Mouse (Mus musculus) cerebellum, adult 2 months (tissue): Measurements from ENCODE around the gene Vstm2l. TPM values are rescaled to one million over a fixed set of nuclear protein-coding genes. Genes with fewer than 3 reads are reported as not detected.

Experiments
- DNase-seq, 2 experiments: peaks; one replicate each; pipeline ENCODE4 v3.0.0; 2021
- H3K27ac ChIP-seq: fragments of 200-500 bp; 2 replicates; pipeline ENCODE4 v1.5.1; 2012; ENCODE audit warnings: low read length, control low read depth, inconsistent platforms; ENCODE audit not compliant: insufficient read depth
- H3K27me3 ChIP-seq: fragments of 200-500 bp; 2 replicates; pipeline ENCODE4 v1.6.1; 2012; ENCODE audit warnings: inconsistent platforms, mild to moderate bottlenecking, low read length, moderate library complexity; ENCODE audit not compliant: control insufficient read depth, insufficient read depth
- H3K4me1 ChIP-seq: fragments of 200-500 bp; 2 replicates; pipeline ENCODE4 v1.6.1; 2011; ENCODE audit warnings: low read length; ENCODE audit not compliant: control insufficient read depth, insufficient read depth
- H3K4me3 ChIP-seq: fragments of 200-500 bp; replicated peaks from 2 replicates; pipeline ENCODE3; 2011; ENCODE audit warnings: mild to moderate bottlenecking, low read depth, low read length, control low read depth; ENCODE audit not compliant: insufficient read depth
- CTCF ChIP-seq: fragments of 200-500 bp; IDR thresholded peaks from 2 replicates; pipeline ENCODE4 v1.5.1; 2011; ENCODE audit warnings: low read depth, mild to moderate bottlenecking, control low read depth, low read length, moderate library complexity, borderline replicate concordance; ENCODE audit not compliant: insufficient read depth
- POLR2A ChIP-seq: fragments of 200-500 bp; IDR thresholded peaks from 2 replicates; pipeline ENCODE4 v1.6.1; 2011; ENCODE audit warnings: low read length, control low read depth, borderline replicate concordance; ENCODE audit not compliant: insufficient read depth
- WGBS: fragments of 180-500 bp; shearing (Covaris S2); methylation state at CpG from one replicate; pipeline ENCODE4 v1.1.7; 2018; 5-methylcytosine and 5-hydroxymethylcytosine counted together
- polyA plus RNA-seq: library from polyadenylated mRNA; depleted of rRNA; stranded (reverse); fragments of >200 nt; gene quantifications from 2 replicates; pipeline ENCODE4 v1.2.3, GENCODE M21; 2012

Gene Vstm2l
- polyA plus RNA-seq, 1 experiment = 50.0 TPM

GRCm38 (mm10) chr2:157967856-157968255 lies 53.4 kb downstream of the Vstm2l start:
- no peaks in the 10 kb centered on the region for H3K4me1 ChIP-seq
- WGBS = 51% methylated on average over 3 of the region's 3 CpGs

GRCm38 (mm10) chr2:157970124-157970523 lies 55.7 kb downstream of the Vstm2l start:
- no peak for DNase-seq
- 36% methylated on average over 6 of the region's 6 CpGs for WGBS
- Histone ChIP-seq H3K27me3 (no peaks in the 10 kb centered on the region), H3K27ac (no peak overlapping the region), H3K4me1 (no peaks in the 10 kb centered on the region), H3K4me3 (no peak overlapping the region)
- TF ChIP-seq POLR2A (no peak), CTCF (no peak)

More at GRCm38 (mm10) chr2:157967856-157968255, 53.4 kb downstream of the Vstm2l start:
- Histone ChIP-seq H3K27me3 (no peaks in the 10 kb centered on the region), H3K4me3 (no peak overlapping the region), H3K27ac (no peak overlapping the region)
- no peak for TF ChIP-seq POLR2A
- no peak for TF ChIP-seq CTCF
- DNase-seq = no peak

- H3K27ac ChIP-seq = no peak overlapping the region
These were observed 56.2 kb downstream of the Vstm2l start for GRCm38 (mm10) chr2:157970669-157971068.

GRCm38 (mm10) chr2:157974604-157975501 lies 60.4 kb downstream of the Vstm2l start:
- no peak for DNase-seq
- no peaks in the 10 kb centered on the region for H3K27me3 ChIP-seq
- TF ChIP-seq CTCF (no peak), POLR2A (no peak)
- no peak overlapping the region for H3K27ac ChIP-seq
- no peaks in the 10 kb centered on the region for H3K4me1 ChIP-seq
- 26% methylated on average over 23 of the region's 23 CpGs for WGBS
- H3K4me3 ChIP-seq = no peak overlapping the region

More at GRCm38 (mm10) chr2:157970669-157971068, 56.2 kb downstream of the Vstm2l start:
- no peak for DNase-seq
- 47% methylated on average over 3 of the region's 3 CpGs for WGBS
- H3K27me3 ChIP-seq = no peaks in the 10 kb centered on the region
- no peak overlapping the region for H3K4me3 ChIP-seq
- H3K4me1 ChIP-seq = no peaks in the 10 kb centered on the region
- TF ChIP-seq POLR2A (no peak), CTCF (no peak)

GRCm38 (mm10) chr2:157975595-157975994 lies 61.1 kb downstream of the Vstm2l start:
- Histone ChIP-seq H3K4me3 (no peak overlapping the region), H3K27me3 (no peaks in the 10 kb centered on the region), H3K27ac (no peak overlapping the region), H3K4me1 (no peaks in the 10 kb centered on the region)
- TF ChIP-seq POLR2A (no peak), CTCF (no peak)
- 33% methylated on average over 7 of the region's 7 CpGs for WGBS
- no peak for DNase-seq

- DNase-seq = no peak
- 51% methylated on average over 5 of the region's 5 CpGs for WGBS
- Histone ChIP-seq H3K27me3 (no peaks in the 10 kb centered on the region), H3K4me1 (no peaks in the 10 kb centered on the region), H3K27ac (no peak overlapping the region), H3K4me3 (no peak overlapping the region)
- TF ChIP-seq POLR2A = no peak
- no peak for TF ChIP-seq CTCF
These were observed 64.8 kb downstream of the Vstm2l start for GRCm38 (mm10) chr2:157979241-157979640.

- no peak for TF ChIP-seq CTCF
- TF ChIP-seq POLR2A = no peak
- DNase-seq = no peak
- H3K27me3 ChIP-seq = no peaks in the 10 kb centered on the region
- no peak overlapping the region for H3K27ac ChIP-seq
- no peak overlapping the region for H3K4me3 ChIP-seq
- H3K4me1 ChIP-seq = peaks cover 9% of the 10 kb centered on the region
- WGBS = 97% methylated on average over 3 of the region's 3 CpGs
These were observed 68.3 kb downstream of the Vstm2l start for GRCm38 (mm10) chr2:157982727-157983126.

GRCm38 (mm10) chr2:157983276-157983675 lies 68.8 kb downstream of the Vstm2l start:
- H3K4me3 ChIP-seq = no peak overlapping the region
- 98% methylated on average over 4 of the region's 4 CpGs for WGBS
- DNase-seq = no peak
- TF ChIP-seq POLR2A (no peak), CTCF (no peak)
- peaks cover 9% of the 10 kb centered on the region for H3K4me1 ChIP-seq
- no peaks in the 10 kb centered on the region for H3K27me3 ChIP-seq
- no peak overlapping the region for H3K27ac ChIP-seq
